Mouse (Mus musculus) liver, adult 2 months (tissue): ENCODE measurements around the gene Etnk2. TPM values are rescaled to one million over a fixed set of nuclear protein-coding genes. Genes with fewer than 3 reads are reported as not detected.

Experiments used
- DNase-seq: peaks from one replicate; pipeline ENCODE4 v3.0.0-alpha.2; 2011; ENCODE audit warnings: low read depth, low spot score; ENCODE audit errors: extremely low read depth
- H3K27ac ChIP-seq: fragments of 200-500 bp; replicated peaks from 2 replicates; pipeline ENCODE4 v1.5.1; 2012; ENCODE audit warnings: low read depth, mild to moderate bottlenecking, control low read depth, inconsistent platforms, low read length; ENCODE audit not compliant: insufficient read depth
- H3K27me3 ChIP-seq: fragments of 200-500 bp; 2 replicates; pipeline ENCODE4 v1.6.1; 2012; ENCODE audit warnings: mild to moderate bottlenecking, moderate library complexity, low read length, inconsistent platforms; ENCODE audit not compliant: control insufficient read depth, insufficient read depth
- H3K36me3 ChIP-seq: fragments of 200-500 bp; 2 replicates; pipeline ENCODE4 v1.6.1; 2012; ENCODE audit warnings: low read length, inconsistent platforms; ENCODE audit not compliant: control insufficient read depth, insufficient read depth
- H3K4me1 ChIP-seq: fragments of 200-500 bp; 2 replicates; pipeline ENCODE4 v1.6.1; 2011; ENCODE audit warnings: low read length; ENCODE audit not compliant: control insufficient read depth, insufficient read depth
- H3K4me3 ChIP-seq: fragments of 200-500 bp; 2 replicates; pipeline ENCODE4 v1.5.1; 2011; ENCODE audit warnings: low read depth, mild to moderate bottlenecking, control low read depth, low read length, moderate library complexity; ENCODE audit not compliant: insufficient read depth
- H3K79me2 ChIP-seq: fragments of 200-500 bp; 2 replicates; pipeline ENCODE4 v1.6.1; 2012; ENCODE audit warnings: inconsistent platforms, mild to moderate bottlenecking, low read length, moderate library complexity; ENCODE audit not compliant: control insufficient read depth, insufficient read depth
- H3K9ac ChIP-seq: fragments of 200-500 bp; 2 replicates; pipeline ENCODE4 v1.6.1; 2012; ENCODE audit warnings: low read depth, mild to moderate bottlenecking, control low read depth, inconsistent platforms, low read length
- CTCF ChIP-seq: fragments of 200-500 bp; IDR thresholded peaks from 2 replicates; pipeline ENCODE4 v1.5.1; 2011; ENCODE audit warnings: low read depth, low read length, control low read depth
- POLR2A ChIP-seq: fragments of 200-500 bp; IDR thresholded peaks from 2 replicates; pipeline ENCODE4 v1.6.1; 2011; ENCODE audit warnings: low read length, control low read depth; ENCODE audit not compliant: insufficient read depth; ENCODE audit errors: extremely low read depth
- WGBS: fragments of 180-500 bp; shearing (Covaris S2); methylation state at CpG from one replicate; pipeline ENCODE4 v1.1.7; 2018; 5-methylcytosine and 5-hydroxymethylcytosine counted together
- polyA plus RNA-seq: library from polyadenylated mRNA; depleted of rRNA; stranded (reverse); fragments of >200 nt; gene quantifications from 2 replicates; pipeline ENCODE4 v1.2.3, GENCODE M21; 2012
- total RNA-seq: library from RNA; depleted of rRNA; stranded (reverse); fragments of >200 nt; gene quantifications from 2 replicates; pipeline ENCODE4 v1.2.3, GENCODE M21; 2014

The Etnk2 gene
- total and polyA plus RNA-seq, 2 experiments = 249 to 389 TPM

- DNase-seq = no peak
- TF ChIP-seq CTCF = no peak
- Histone ChIP-seq H3K9ac (no peak overlapping the region), H3K4me1 (peaks cover 7% of the 10 kb centered on the region), H3K4me3 (no peak overlapping the region), H3K27ac (no peak overlapping the region), H3K27me3 (no peaks in the 10 kb centered on the region), H3K79me2 (peaks cover 57% of the 10 kb centered on the region; the same call in 1 of the 2 replicates), H3K36me3 (no peaks in the 10 kb centered on the region)
- WGBS = 64% methylated on average over 9 of the region's 9 CpGs
Observed at GRCm38 (mm10) chr1:133409786-133410185, 46.4 kb downstream of the Etnk2 start.

- Histone ChIP-seq H3K9ac (no peak overlapping the region), H3K4me3 (no peak overlapping the region), H3K27me3 (no peaks in the 10 kb centered on the region), H3K36me3 (no peaks in the 10 kb centered on the region), H3K27ac (no peak overlapping the region), H3K79me2 (peaks cover 66% of the 10 kb centered on the region; the same call in 1 of the 2 replicates), H3K4me1 (peaks cover 16% of the 10 kb centered on the region)
- 80% methylated on average over 8 of the region's 8 CpGs for WGBS
- no peak for DNase-seq
- no peak for TF ChIP-seq CTCF
- TF ChIP-seq POLR2A = no peak
Observed at GRCm38 (mm10) chr1:133411506-133412147, 48.3 kb downstream of the Etnk2 start.

- Histone ChIP-seq H3K27ac (no peak overlapping the region), H3K27me3 (no peaks in the 10 kb centered on the region), H3K79me2 (peaks cover 73% of the 10 kb centered on the region; the same call in 1 of the 2 replicates), H3K9ac (no peak overlapping the region), H3K4me1 (peaks cover 16% of the 10 kb centered on the region), H3K36me3 (no peaks in the 10 kb centered on the region), H3K4me3 (no peak overlapping the region)
- WGBS = 78% methylated on average over 9 of the region's 9 CpGs
- TF ChIP-seq CTCF (no peak), POLR2A (no peak)
- DNase-seq = no peak
Observed at GRCm38 (mm10) chr1:133412941-133413340, 49.6 kb downstream of the Etnk2 start.

- Histone ChIP-seq H3K36me3 (no peaks in the 10 kb centered on the region), H3K4me1 (peaks cover 11% of the 10 kb centered on the region), H3K79me2 (peaks cover 58% of the 10 kb centered on the region; the same call in 1 of the 2 replicates), H3K27ac (no peak overlapping the region), H3K4me3 (no peak overlapping the region), H3K9ac (no peak overlapping the region), H3K27me3 (no peaks in the 10 kb centered on the region)
- TF ChIP-seq CTCF (no peak), POLR2A (no peak)
- 23% methylated on average over 7 of the region's 7 CpGs for WGBS
- peak; percentile 59 for DNase-seq
Observed at GRCm38 (mm10) chr1:133415086-133415485, 51.7 kb downstream of the Etnk2 start.

GRCm38 (mm10) chr1:133415505-133415904 is 52.1 kb downstream of the Etnk2 start:
- no peak for DNase-seq
- H3K4me1 ChIP-seq = peaks cover 11% of the 10 kb centered on the region
- no peak overlapping the region for H3K9ac ChIP-seq
- no peaks in the 10 kb centered on the region for H3K27me3 ChIP-seq
- 66% methylated on average over 6 of the region's 6 CpGs for WGBS
- no peak for TF ChIP-seq CTCF
- no peak for TF ChIP-seq POLR2A
- H3K4me3 ChIP-seq = no peak overlapping the region
- H3K27ac ChIP-seq = no peak overlapping the region
- no peaks in the 10 kb centered on the region for H3K36me3 ChIP-seq
- peaks cover 55% of the 10 kb centered on the region; the same call in 1 of the 2 replicates for H3K79me2 ChIP-seq

GRCm38 (mm10) chr1:133416472-133416871 is 53.1 kb downstream of the Etnk2 start:
- H3K36me3 ChIP-seq = no peaks in the 10 kb centered on the region
- H3K4me1 ChIP-seq = peaks cover 11% of the 10 kb centered on the region
- H3K27ac ChIP-seq = no peak overlapping the region

More at GRCm38 (mm10) chr1:133416472-133416871, 53.1 kb downstream of the Etnk2 start:
- WGBS = 85% methylated on average over 7 of the region's 7 CpGs
- no peak for DNase-seq
- no peak for TF ChIP-seq POLR2A
- TF ChIP-seq CTCF = no peak
- Histone ChIP-seq H3K9ac (no peak overlapping the region), H3K79me2 (peaks cover 50% of the 10 kb centered on the region; the same call in 1 of the 2 replicates), H3K4me3 (no peak overlapping the region), H3K27me3 (no peaks in the 10 kb centered on the region)
